In the genomic region with DNA sequence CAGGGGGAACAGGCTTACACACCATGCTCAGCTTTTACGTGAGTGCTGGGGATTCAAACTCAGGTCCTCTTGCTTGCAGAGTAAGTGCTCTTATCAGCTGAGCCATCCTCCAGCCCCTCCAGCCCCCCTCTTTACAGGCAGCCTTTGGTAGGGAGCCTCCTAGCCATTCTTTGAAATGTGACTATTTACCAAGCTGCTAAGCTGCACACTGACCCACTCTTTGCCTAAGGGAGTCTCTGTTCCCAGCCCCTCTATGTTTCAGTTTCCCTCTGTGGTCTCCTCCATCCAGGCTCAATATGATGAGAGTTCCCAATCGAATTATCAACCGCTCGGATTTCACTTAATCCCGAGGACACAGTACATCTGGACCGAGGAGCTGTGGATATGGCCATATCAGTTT, we compare ENCODE assay signal across 28 mouse cellular contexts.
DNase-seq lines count a peak whose midpoint lies in the region; ATAC-seq and TF ChIP-seq lines count a peak whose summit lies in the region.
"Had no signal": no experiment of that assay in that cellular context is flagged by ENCODE, and none has a peak within 500 bp of the region (broad histone marks: within the 10 kb centered on the region; RNA-seq: fewer than 3 reads in every experiment).

No protein-coding gene starts in this region.

- 63% methylated on average over 6 of the region's 6 CpGs for WGBS in hindbrain, postnatal 0 days
- 64% methylated on average over 6 of the region's 6 CpGs for WGBS in hindbrain, embryonic 10.5 days
- 33% methylated on average over 6 of the region's 6 CpGs for WGBS in forebrain, embryonic 13.5 days
- 39% methylated on average over 6 of the region's 6 CpGs for WGBS in forebrain, embryonic 16.5 days
- 29% methylated on average over 6 of the region's 6 CpGs for WGBS in midbrain, embryonic 15.5 days

- H3K9me3 ChIP-seq in hindbrain, postnatal 0 days (ENCODE audit: low read length), result no peaks in the 10 kb centered on the region
- H3K9me3 ChIP-seq in hindbrain, embryonic 10.5 days, result no peaks in the 10 kb centered on the region
- no peaks in the 10 kb centered on the region for H3K9me3 ChIP-seq in forebrain, embryonic 13.5 days (replicated peaks)
- H3K9me3 ChIP-seq in forebrain, embryonic 16.5 days (ENCODE audit: control insufficient read depth, low read length), result peaks cover 5% of the 10 kb centered on the region; the same call in 1 of the 2 replicates
- 0 out of 2 replicates have a peak, but pooled peaks cover 2% of the 10 kb centered on the region for H3K9me3 ChIP-seq in midbrain, embryonic 15.5 days
- H3K9me3 ChIP-seq: embryonic facial prominence, embryonic 10.5 days; embryonic facial prominence, embryonic 15.5 days; hindbrain, embryonic 15.5 days; intestine, embryonic 15.5 days; limb, embryonic 12.5 days; liver, embryonic 15.5 days; lung, embryonic 15.5 days; stomach, embryonic 15.5 days had no signal

- H3K27ac ChIP-seq in hindbrain, postnatal 0 days, result peak overlapping the region; percentile 11; the same call in 1 of the 2 replicates
- H3K27ac ChIP-seq in hindbrain, embryonic 10.5 days, result no peak overlapping the region
- H3K27ac ChIP-seq in forebrain, embryonic 13.5 days, result 0 out of 2 replicates have a peak overlapping the region, but pooled peaks have one; percentile 31
- no peak overlapping the region for H3K27ac ChIP-seq in forebrain, embryonic 16.5 days (ENCODE audit: low read length)
- peak overlapping the region; percentile 34 for H3K27ac ChIP-seq in midbrain, embryonic 15.5 days
- H3K27ac ChIP-seq: embryonic facial prominence, embryonic 10.5 days; embryonic facial prominence, embryonic 15.5 days; hindbrain, embryonic 15.5 days; intestine, embryonic 15.5 days; kidney, postnatal 0 days; left cerebral cortex, adult 2 months; limb, embryonic 12.5 days; liver, embryonic 15.5 days; lung, embryonic 15.5 days; stomach, embryonic 15.5 days had no signal

- H3K27me3 ChIP-seq in hindbrain, postnatal 0 days (ENCODE audit: insufficient read depth, low read length), result no peaks in the 10 kb centered on the region
- no peaks in the 10 kb centered on the region for H3K27me3 ChIP-seq in hindbrain, embryonic 10.5 days (ENCODE audit: insufficient read depth, poor library complexity, severe bottlenecking)
- H3K27me3 ChIP-seq in forebrain, embryonic 13.5 days, result no peaks in the 10 kb centered on the region
- H3K27me3 ChIP-seq in forebrain, embryonic 16.5 days (replicated peaks; ENCODE audit: control insufficient read depth, insufficient read depth, low read length), result no peaks in the 10 kb centered on the region
- H3K27me3 ChIP-seq in midbrain, embryonic 15.5 days (replicated peaks), result no peaks in the 10 kb centered on the region
- H3K27me3 ChIP-seq: embryonic facial prominence, embryonic 15.5 days; hindbrain, embryonic 15.5 days; intestine, embryonic 15.5 days; limb, embryonic 12.5 days; liver, embryonic 15.5 days; lung, embryonic 15.5 days; stomach, embryonic 15.5 days had no signal

- no peaks in the 10 kb centered on the region for H3K36me3 ChIP-seq in hindbrain, postnatal 0 days (ENCODE audit: insufficient read depth, low read length)
- no peaks in the 10 kb centered on the region for H3K36me3 ChIP-seq in hindbrain, embryonic 10.5 days
- no peaks in the 10 kb centered on the region for H3K36me3 ChIP-seq in forebrain, embryonic 13.5 days (ENCODE audit: poor library complexity, severe bottlenecking)
- H3K36me3 ChIP-seq in forebrain, embryonic 16.5 days (ENCODE audit: control insufficient read depth, insufficient read depth), result no peaks in the 10 kb centered on the region
- no peaks in the 10 kb centered on the region for H3K36me3 ChIP-seq in midbrain, embryonic 15.5 days (replicated peaks)
- H3K36me3 ChIP-seq: embryonic facial prominence, embryonic 10.5 days; embryonic facial prominence, embryonic 15.5 days; hindbrain, embryonic 15.5 days; intestine, embryonic 15.5 days; limb, embryonic 12.5 days; liver, embryonic 15.5 days; lung, embryonic 15.5 days; stomach, embryonic 15.5 days had no signal

- no peak overlapping the region for H3K4me3 ChIP-seq in hindbrain, postnatal 0 days (ENCODE audit: low read length)
- H3K4me3 ChIP-seq in hindbrain, embryonic 10.5 days, result no peak overlapping the region
- no peak overlapping the region for H3K4me3 ChIP-seq in forebrain, embryonic 13.5 days
- no peak overlapping the region for H3K4me3 ChIP-seq in forebrain, embryonic 16.5 days (replicated peaks; ENCODE audit: low read length)
- no peak overlapping the region for H3K4me3 ChIP-seq in midbrain, embryonic 15.5 days
- H3K4me3 ChIP-seq: embryonic facial prominence, embryonic 10.5 days; embryonic facial prominence, embryonic 15.5 days; hindbrain, embryonic 15.5 days; intestine, embryonic 15.5 days; left cerebral cortex, adult 2 months; limb, embryonic 12.5 days; liver, embryonic 15.5 days; lung, embryonic 15.5 days; stomach, embryonic 15.5 days had no signal

- H3K4me2 ChIP-seq in hindbrain, postnatal 0 days (ENCODE audit: low read depth, low read length), result no peak overlapping the region
- H3K4me2 ChIP-seq in forebrain, embryonic 13.5 days, result peak overlapping the region; percentile 28; the same call in 1 of the 2 replicates
- no peak overlapping the region for H3K4me2 ChIP-seq in forebrain, embryonic 16.5 days (ENCODE audit: low read length)
- H3K4me2 ChIP-seq in midbrain, embryonic 15.5 days, result no peak overlapping the region
- H3K4me2 ChIP-seq: embryonic facial prominence, embryonic 15.5 days; hindbrain, embryonic 15.5 days; intestine, embryonic 15.5 days; limb, embryonic 12.5 days; liver, embryonic 15.5 days; lung, embryonic 15.5 days; stomach, embryonic 15.5 days had no signal

- peaks cover 4% of the 10 kb centered on the region; the same call in 1 of the 2 replicates for H3K4me1 ChIP-seq in hindbrain, postnatal 0 days (ENCODE audit: insufficient read depth, low read length)
- H3K4me1 ChIP-seq in hindbrain, embryonic 10.5 days (replicated peaks), result no peaks in the 10 kb centered on the region
- peaks cover 17% of the 10 kb centered on the region for H3K4me1 ChIP-seq in forebrain, embryonic 13.5 days
- peaks cover 10% of the 10 kb centered on the region for H3K4me1 ChIP-seq in forebrain, embryonic 16.5 days (replicated peaks; ENCODE audit: control insufficient read depth, insufficient read depth, low read length)
- H3K4me1 ChIP-seq in midbrain, embryonic 15.5 days, result peaks cover 12% of the 10 kb centered on the region
- H3K4me1 ChIP-seq: embryonic facial prominence, embryonic 10.5 days; embryonic facial prominence, embryonic 15.5 days; intestine, embryonic 15.5 days; limb, embryonic 12.5 days; liver, embryonic 15.5 days; lung, embryonic 15.5 days; stomach, embryonic 15.5 days had no signal

- H3K9ac ChIP-seq in hindbrain, postnatal 0 days (replicated peaks; ENCODE audit: low read length), result no peak overlapping the region
- H3K9ac ChIP-seq in forebrain, embryonic 13.5 days, result no peak overlapping the region
- no peak overlapping the region for H3K9ac ChIP-seq in forebrain, embryonic 16.5 days (replicated peaks; ENCODE audit: low read depth, low read length)
- no peak overlapping the region for H3K9ac ChIP-seq in midbrain, embryonic 15.5 days
- H3K9ac ChIP-seq: embryonic facial prominence, embryonic 15.5 days; hindbrain, embryonic 15.5 days; intestine, embryonic 15.5 days; limb, embryonic 12.5 days; liver, embryonic 15.5 days; lung, embryonic 15.5 days; stomach, embryonic 15.5 days had no signal

- ATAC-seq in hindbrain, postnatal 0 days, result no peak
- ATAC-seq in forebrain, embryonic 13.5 days, result peak; percentile 26; the same call in 1 of the 2 replicates
- ATAC-seq in forebrain, embryonic 16.5 days, result peak; percentile 44; the same call in 1 of the 2 replicates
- ATAC-seq in midbrain, embryonic 15.5 days (replicated peaks), result peak; percentile 49; the same call in 1 of the 2 replicates
- ATAC-seq in erythroblast, adult 5-6 weeks (replicated peaks; ENCODE audit: low FRiP score, poor library complexity, severe bottlenecking), result no peak
- ATAC-seq: activated CD4-positive, CD25-positive, alpha-beta regulatory T cell, adult 4 months; intestine, embryonic 15.5 days had no signal

- no peak for DNase-seq in hindbrain, postnatal 0 days (ENCODE audit: low spot score)
- DNase-seq in hindbrain, embryonic 10.5 days (ENCODE audit: low spot score), result no peak
- DNase-seq in kidney, postnatal 4 days, result no peak
- no peak for DNase-seq in heart, adult 18-20 months
- DNase-seq: adrenal gland, adult 2 months; adrenal gland, postnatal 36 days; B cell, adult 2 months; cerebellum, adult 8-10 months; cerebellum, postnatal 25 days; gastrocnemius, postnatal 10 days; kidney, adult 2 months; right cerebral cortex, postnatal 25 days; thymus, postnatal 14 days had no signal

- no peak for TF ChIP-seq CTCF in hindbrain, postnatal 0 days (IDR thresholded peaks at IDR 0.05; ENCODE audit: low read depth)

Comparison
In these comparisons a context has a peak if more than half of its experiments do, and no peak if none do; other contexts are left out.
1. H3K27ac ChIP-seq: peak in hindbrain, postnatal 0 days (single experiment), forebrain, embryonic 13.5 days (single experiment) and midbrain, embryonic 15.5 days (single experiment); none in hindbrain, embryonic 10.5 days (single experiment) and forebrain, embryonic 16.5 days (single experiment).
2. ATAC-seq: peak in forebrain, embryonic 13.5 days (single experiment), forebrain, embryonic 16.5 days (single experiment) and midbrain, embryonic 15.5 days (single experiment); none in hindbrain, postnatal 0 days (single experiment) and erythroblast, adult 5-6 weeks (single experiment).